In genomic region chr11:87753891-87754501, GRCm38 (mm10) we compare ENCODE assay signal across 11 mouse cellular contexts. TPM values are rescaled to one million over a fixed set of nuclear protein-coding genes. Genes with fewer than 3 reads are reported as not detected.
DNase-seq lines count a peak whose midpoint lies in the region; ATAC-seq and TF ChIP-seq lines count a peak whose summit lies in the region.
"Had no signal": no experiment of that assay in that cellular context is flagged by ENCODE, and none has a peak within 500 bp of the region (broad histone marks: within the 10 kb centered on the region; RNA-seq: fewer than 3 reads in every experiment).

No protein-coding gene starts in this region.

- H3K9me3 ChIP-seq in heart, embryonic 11.5 days (replicated peaks; ENCODE audit: control insufficient read depth, low read length), result no peaks in the 10 kb centered on the region
- no peaks in the 10 kb centered on the region for H3K9me3 ChIP-seq in liver, embryonic 14.5 days (ENCODE audit: control insufficient read depth, low read length)

- 0 out of 2 replicates have a peak overlapping the region, but pooled peaks have one; percentile 3 for H3K9ac ChIP-seq in heart, embryonic 11.5 days (ENCODE audit: low read depth, low read length)
- H3K9ac ChIP-seq in liver, embryonic 14.5 days (replicated peaks), result peak overlapping the region; percentile 98

- no peaks in the 10 kb centered on the region for H3K27me3 ChIP-seq in heart, embryonic 11.5 days (ENCODE audit: control insufficient read depth, insufficient read depth, low read length)
- H3K27me3 ChIP-seq in testis, adult 2 months (ENCODE audit: control insufficient read depth, insufficient read depth, low read length), result no peaks in the 10 kb centered on the region
- H3K27me3 ChIP-seq in liver, embryonic 14.5 days (ENCODE audit: control insufficient read depth, insufficient read depth, low read length), result no peaks in the 10 kb centered on the region

- TF ChIP-seq EP300 in liver, embryonic 14.5 days (IDR thresholded peaks at IDR 0.05; ENCODE audit: low read depth), result peak; percentile 66

- 70% methylated on average over 5 of the region's 5 CpGs for WGBS in heart, embryonic 11.5 days (ENCODE audit: insufficient replicate concordance)
- 13% methylated on average over 5 of the region's 5 CpGs for WGBS in liver, embryonic 14.5 days (ENCODE audit: insufficient replicate concordance)

- peak overlapping the region; percentile 41 for H3K27ac ChIP-seq in heart, embryonic 11.5 days (ENCODE audit: low read depth, low read length)
- H3K27ac ChIP-seq in testis, adult 2 months (ENCODE audit: control insufficient read depth, insufficient read depth, low read depth, low read length), result peak overlapping the region; percentile 75
- peak overlapping the region; percentile 100 for H3K27ac ChIP-seq in liver, embryonic 14.5 days
- H3K27ac ChIP-seq: gastrocnemius, adult 2 months had no signal

- no peak for ATAC-seq in heart, embryonic 11.5 days (replicated peaks; ENCODE audit: insufficient number of reproducible peaks, low FRiP score, low TSS enrichment)
- no peak for ATAC-seq in liver, embryonic 14.5 days (ENCODE audit: insufficient read depth)
- no peak for ATAC-seq in cerebellum, adult (ENCODE audit: insufficient number of reproducible peaks, low FRiP score, low TSS enrichment)

- H3K4me2 ChIP-seq in heart, embryonic 11.5 days, result 0 out of 2 replicates have a peak overlapping the region, but pooled peaks have one; percentile 1
- peak overlapping the region; percentile 93 for H3K4me2 ChIP-seq in liver, embryonic 14.5 days (ENCODE audit: low read depth)

- no peak for TF ChIP-seq CTCF in testis, adult 2 months (IDR thresholded peaks at IDR 0.05; ENCODE audit: control insufficient read depth, insufficient read depth, insufficient replicate concordance, low read depth, low read length)
- TF ChIP-seq CTCF in liver, embryonic 14.5 days (IDR thresholded peaks at IDR 0.05; ENCODE audit: low read depth), result no peak

- H3K4me3 ChIP-seq in heart, embryonic 11.5 days (ENCODE audit: low read depth, low read length), result no peak overlapping the region
- H3K4me3 ChIP-seq in testis, adult 2 months (ENCODE audit: control insufficient read depth, low read depth, low read length), result peak overlapping the region; percentile 96
- peak overlapping the region; percentile 15 to 28 for H3K4me3 ChIP-seq in liver, embryonic 14.5 days (ENCODE audit: insufficient read depth in 1 of 2, low read depth in 2 of 2, low read length in 2 of 2)
- H3K4me3 ChIP-seq: gastrocnemius, adult 2 months had no signal

- TF ChIP-seq POLR2A in testis, adult 2 months (IDR thresholded peaks at IDR 0.05; ENCODE audit: control insufficient read depth, low read depth, low read length), result no peak

- no peaks in the 10 kb centered on the region for H3K36me3 ChIP-seq in heart, embryonic 11.5 days (ENCODE audit: control insufficient read depth, insufficient read depth, low read length)
- H3K36me3 ChIP-seq in testis, adult 2 months (ENCODE audit: control insufficient read depth, insufficient read depth, low read length), result no peaks in the 10 kb centered on the region
- H3K36me3 ChIP-seq in liver, embryonic 14.5 days (replicated peaks; ENCODE audit: control insufficient read depth, insufficient read depth, low read depth), result peaks cover 22% of the 10 kb centered on the region

- no peak for DNase-seq in heart, adult 9 months (ENCODE audit: low spot score in 2 of 2)
- DNase-seq in testis, postnatal 10 days (ENCODE audit: low spot score), result no peak
- no peak for DNase-seq in liver, embryonic 14.5 days (ENCODE audit: low read depth in 3 of 3, low spot score in 3 of 3)
- peak; percentile 54 to 55 for DNase-seq in thymus, postnatal 36 days
- DNase-seq in c-Kit-positive CD71-positive TER-119-positive erythroid progenitor cells, embryonic 14.5 days (ENCODE audit: low spot score), result no peak
- DNase-seq: gastrocnemius, adult 2 months; kidney, adult 9 months; layer of hippocampus, postnatal 36 days had no signal

- peaks cover 5% of the 10 kb centered on the region; the same call in 1 of the 2 replicates for H3K4me1 ChIP-seq in heart, embryonic 11.5 days (ENCODE audit: control insufficient read depth, insufficient read depth, low read length)
- peaks cover 28% of the 10 kb centered on the region for H3K4me1 ChIP-seq in testis, adult 2 months (ENCODE audit: control insufficient read depth, insufficient read depth, low read length)
- H3K4me1 ChIP-seq in liver, embryonic 14.5 days (replicated peaks; ENCODE audit: control insufficient read depth in 2 of 2, insufficient read depth in 2 of 2, low read length in 1 of 2), result peaks cover 56 to 63% of the 10 kb centered on the region in 2 experiments

RNA-seq across cellular contexts. Expression of gene Tspoap1, which starts 6.3 kb away (rescaled TPM):
- polyA plus RNA-seq in heart, embryonic 11.5 days (2014; fragmentation: Nextera tagmentation; extraction: Ambion mirVana), result 0.72 and 1.2 TPM in 2 replicates
- 10.3 and 11.8 TPM in 2 replicates for polyA plus RNA-seq in testis, adult 2 months (2012; rRNA removed)
- 5.4 and 5.5 TPM in 2 replicates for polyA plus RNA-seq in liver, embryonic 14.5 days (2012; rRNA removed)
- polyA plus RNA-seq in liver, embryonic 14.5 days (2014; fragmentation: Nextera tagmentation; extraction: Ambion mirVana), result 1.1 and 2.4 TPM in 2 replicates

RNA-seq across cellular contexts. Expression of gene Supt4a, which starts 16.6 kb away (rescaled TPM):
- 114 and 120 TPM in 2 replicates for polyA plus RNA-seq in heart, embryonic 11.5 days (2014; fragmentation: Nextera tagmentation; extraction: Ambion mirVana)
- polyA plus RNA-seq in testis, adult 2 months (2012; rRNA removed), result 50.9 and 54.9 TPM in 2 replicates
- polyA plus RNA-seq in liver, embryonic 14.5 days (2012; rRNA removed), result 111 TPM in 2 replicates
- polyA plus RNA-seq in liver, embryonic 14.5 days (2014; fragmentation: Nextera tagmentation; extraction: Ambion mirVana), result 211 and 214 TPM in 2 replicates

RNA-seq across cellular contexts. Expression of gene Mpo, which starts 39.4 kb away (rescaled TPM):
- polyA plus RNA-seq in heart, embryonic 11.5 days (2014; fragmentation: Nextera tagmentation; extraction: Ambion mirVana), result 6.7 and 9.4 TPM in 2 replicates
- polyA plus RNA-seq in testis, adult 2 months (2012; rRNA removed), result 1.9 and 5.5 TPM in 2 replicates
- 142 and 163 TPM in 2 replicates for polyA plus RNA-seq in liver, embryonic 14.5 days (2012; rRNA removed)
- 301 and 360 TPM in 2 replicates for polyA plus RNA-seq in liver, embryonic 14.5 days (2014; fragmentation: Nextera tagmentation; extraction: Ambion mirVana)

Comparison
In these comparisons a context has a peak if more than half of its experiments do, and no peak if none do; other contexts are left out.
1. H3K27ac ChIP-seq: peak in every context shown above with its lines; median percentile 100 in liver, embryonic 14.5 days; 75 in testis, adult 2 months; 41 in heart, embryonic 11.5 days.
2. DNase-seq: peak in thymus, postnatal 36 days (2 of 2); none in heart, adult 9 months (0 of 2), testis, postnatal 10 days (single experiment), liver, embryonic 14.5 days (0 of 3) and c-Kit-positive CD71-positive TER-119-positive erythroid progenitor cells, embryonic 14.5 days (single experiment).
3. RNA of gene Mpo, which starts 39.4 kb away (polyA plus RNA-seq): 142 to 360 TPM in liver, embryonic 14.5 days; 6.7 to 9.4 TPM in heart, embryonic 11.5 days and 1.9 to 5.5 TPM in testis, adult 2 months; every median in the first group is over 10 times any median in the second.